Mouse (Mus musculus): ENCODE results near the gene Wfdc3.

DNA sequence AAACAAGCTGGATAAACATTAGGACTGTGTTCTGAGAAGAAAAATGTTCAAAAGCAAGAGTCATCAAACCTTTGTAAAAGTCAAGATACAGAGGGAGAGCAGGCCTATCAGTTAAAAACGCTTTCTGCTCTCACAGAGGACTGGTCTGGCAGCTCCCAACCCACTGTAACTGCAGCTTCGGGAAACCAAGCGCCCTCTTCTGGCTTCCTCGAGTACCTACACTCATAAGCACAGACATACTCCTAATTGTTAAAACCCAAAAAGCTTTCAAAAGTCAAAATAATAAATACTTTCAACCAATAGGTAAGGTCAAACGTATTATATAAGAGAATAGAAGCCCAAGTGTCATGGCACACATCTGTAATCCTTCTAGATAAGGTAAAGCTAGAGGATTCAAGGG lies 41.5 kb downstream of the Wfdc3 start:
- TF ChIP-seq POLR2A (IDR thresholded peaks at IDR 0.05; ENCODE audit: insufficient read length, low read depth) (no peak), USF1 (IDR thresholded peaks at IDR 0.05; ENCODE audit: low read depth) (no peak), E2F4 (IDR thresholded peaks at IDR 0.05; ENCODE audit: insufficient read depth) (no peak)
